Mouse (Mus musculus): ENCODE measurements around the gene Dazap2.

- no peak for TF ChIP-seq CTCF (IDR thresholded peaks at IDR 0.05; ENCODE audit: borderline replicate concordance, insufficient read depth, low read depth, low read length)
- no peak for TF ChIP-seq POLR2A (IDR thresholded peaks at IDR 0.05; ENCODE audit: borderline replicate concordance, insufficient read depth, low read length)
Observed at GRCm38 (mm10) chr15:100575366-100575765, 39.8 kb upstream of the Dazap2 start.
